Mouse (Mus musculus) bone marrow, adult 2 months (tissue): ENCODE data around the gene Unc13b.

Experiments
- CTCF ChIP-seq: fragments of 200-500 bp; IDR thresholded peaks from 2 replicates; pipeline ENCODE4 v1.5.1; 2011; ENCODE audit warnings: low read length, control low read depth; ENCODE audit not compliant: control insufficient read depth, insufficient read depth
- POLR2A ChIP-seq: fragments of 200-500 bp; IDR thresholded peaks from 2 replicates; pipeline ENCODE4 v1.6.1; 2011; ENCODE audit warnings: low read depth, mild to moderate bottlenecking, control low read depth, low read length, borderline replicate concordance; ENCODE audit not compliant: control insufficient read depth

- TF ChIP-seq POLR2A (no peak), CTCF (no peak)
These were observed 25.3 kb upstream of the Unc13b start for GRCm38 (mm10) chr4:43033481-43033880.
